Mouse (Mus musculus) embryonic facial prominence, embryonic 15.5 days (tissue): Measurements from ENCODE around the gene Ugt1a6a. TPM values are rescaled to one million over a fixed set of nuclear protein-coding genes. Genes with fewer than 3 reads are reported as not detected.
A peak's percentile ranks its signal among the peaks of the same experiment; 100 is the strongest.
"Not testable (repeated sequence)": the region's sequence is repeated elsewhere in the genome, so short reads cannot be mapped to it uniquely, and the experiment has no call there.

Source experiments
- ATAC-seq: fragments of 200-750 bp; cut with Nextera tagmentation; 2 replicates; pipeline ENCODE4 v1.8.0; 2017; ENCODE audit warnings: low read depth, moderate TSS enrichment; ENCODE audit not compliant: insufficient number of reproducible peaks, low FRiP score, low TSS enrichment
- H3K27ac ChIP-seq: fragments of 300-500 bp; sonication (generic); replicated peaks from 2 replicates; pipeline ENCODE4 v1.5.1; 2015; ENCODE audit warnings: mild to moderate bottlenecking, inconsistent platforms
- H3K27me3 ChIP-seq: fragments of 300-500 bp; sonication (generic); 2 replicates; pipeline ENCODE4 v1.6.1; 2015; ENCODE audit warnings: inconsistent platforms
- H3K36me3 ChIP-seq: fragments of 300-500 bp; sonication (generic); 2 replicates; pipeline ENCODE4 v1.6.1; 2015; ENCODE audit warnings: mild to moderate bottlenecking, inconsistent platforms
- H3K4me1 ChIP-seq: fragments of 300-500 bp; sonication (generic); 2 replicates; pipeline ENCODE4 v1.6.1; 2015; ENCODE audit warnings: inconsistent platforms
- H3K4me2 ChIP-seq: fragments of 300-500 bp; sonication (generic); replicated peaks from 2 replicates; pipeline ENCODE4 v1.6.1; 2015; ENCODE audit warnings: mild to moderate bottlenecking, inconsistent platforms
- H3K4me3 ChIP-seq: fragments of 300-500 bp; sonication (generic); replicated peaks from 2 replicates; pipeline ENCODE4 v1.5.1; 2015; ENCODE audit warnings: mild to moderate bottlenecking, inconsistent platforms
- H3K9ac ChIP-seq: fragments of 300-500 bp; sonication (generic); 2 replicates; pipeline ENCODE4 v1.6.1; 2015; ENCODE audit warnings: inconsistent platforms
- H3K9me3 ChIP-seq: fragments of 300-500 bp; sonication (generic); replicated peaks from 2 replicates; pipeline ENCODE4 v1.6.1; 2016; ENCODE audit warnings: inconsistent platforms
- WGBS: fragments of 180-500 bp; shearing (Covaris S2); methylation state at CpG from one replicate; pipeline ENCODE4 v1.1.7; 2015; 5-methylcytosine and 5-hydroxymethylcytosine counted together
- polyA plus RNA-seq: library from polyadenylated mRNA; unstranded; fragments of >200 nt; fragmentation: Nextera tagmentation; extraction: Ambion mirVana; gene quantifications from 2 replicates; pipeline ENCODE4 v1.2.1, GENCODE M21; 2015

Ugt1a6a gene
- 16.8 and 18.0 TPM in 2 replicates for polyA plus RNA-seq

GRCm38 (mm10) chr1:88134457-88135011 lies at the start of gene Ugt1a6a:
Gene Ugt1a6a (plus strand): TSS chr1:88134809.
- not testable (repeated sequence) for H3K9me3 ChIP-seq, H3K27me3 ChIP-seq, H3K36me3 ChIP-seq, H3K9ac ChIP-seq, H3K4me3 ChIP-seq
- peak; percentile 75 for ATAC-seq
- Histone ChIP-seq H3K4me2 (0 out of 2 replicates have a peak within 1 kb of the TSS, but pooled peaks have one; percentile 27), H3K27ac (peak within 1 kb of the TSS; percentile 84), H3K4me1 (peaks cover 12% of the 10 kb centered on the region)
- WGBS = 15% methylated on average over 5 of the region's 5 CpGs

- H3K9me3 ChIP-seq = no peaks in the 10 kb centered on the region
- no peaks in the 10 kb centered on the region for H3K4me1 ChIP-seq
- H3K4me3 ChIP-seq = no peak overlapping the region
- no peaks in the 10 kb centered on the region for H3K27me3 ChIP-seq
- ATAC-seq = no peak
- H3K9ac ChIP-seq = no peak overlapping the region
- WGBS = 73% methylated on average over 1 of the region's 1 CpGs
- no peak overlapping the region for H3K4me2 ChIP-seq
- no peak overlapping the region for H3K27ac ChIP-seq
- H3K36me3 ChIP-seq = no peaks in the 10 kb centered on the region
Observed at GRCm38 (mm10) chr1:88086125-88086524, 48.5 kb upstream of the Ugt1a6a start.

- Histone ChIP-seq H3K27me3 (no peaks in the 10 kb centered on the region), H3K9me3 (no peaks in the 10 kb centered on the region), H3K9ac (no peak within 1 kb of the TSS), H3K4me3 (no peak within 1 kb of the TSS), H3K27ac (no peak within 1 kb of the TSS), H3K36me3 (no peaks in the 10 kb centered on the region), H3K4me2 (no peak within 1 kb of the TSS), H3K4me1 (no peaks in the 10 kb centered on the region)
- ATAC-seq = no peak
- WGBS = 77% methylated on average over 3 of the region's 3 CpGs
Observed at GRCm38 (mm10) chr1:88087513-88087912, 47.1 kb upstream of the Ugt1a6a start, which contains the start of gene Ugt1a8. Gene Ugt1a8 (plus strand): TSS chr1:88087813.

GRCm38 (mm10) chr1:88092341-88092740 lies 42.3 kb upstream of the Ugt1a6a start:
- Histone ChIP-seq H3K4me2 (no peak overlapping the region), H3K27me3 (no peaks in the 10 kb centered on the region), H3K9me3 (no peaks in the 10 kb centered on the region), H3K36me3 (no peaks in the 10 kb centered on the region), H3K4me1 (peaks cover 7% of the 10 kb centered on the region), H3K4me3 (no peak overlapping the region), H3K27ac (no peak overlapping the region), H3K9ac (no peak overlapping the region)
- ATAC-seq = no peak

- H3K4me3 ChIP-seq, H3K4me1 ChIP-seq, H3K9ac ChIP-seq, H3K36me3 ChIP-seq, ATAC-seq, H3K27me3 ChIP-seq, H3K9me3 ChIP-seq, H3K4me2 ChIP-seq: not testable (repeated sequence)
- 78% methylated on average over 3 of the region's 3 CpGs for WGBS
- 0 out of 2 replicates have a peak overlapping the region, but pooled peaks have one; percentile 61 for H3K27ac ChIP-seq
Observed at GRCm38 (mm10) chr1:88094270-88094676, 40.3 kb upstream of the Ugt1a6a start.

GRCm38 (mm10) chr1:88094941-88095492 lies 39.6 kb upstream of the Ugt1a6a start, which contains the start of gene Ugt1a7c:
Gene Ugt1a7c (plus strand): TSS chr1:88095062.
- ATAC-seq = no peak
- Histone ChIP-seq H3K27me3 (no peaks in the 10 kb centered on the region), H3K4me3 (no peak within 1 kb of the TSS), H3K36me3 (no peaks in the 10 kb centered on the region), H3K9ac (no peak within 1 kb of the TSS), H3K9me3 (no peaks in the 10 kb centered on the region), H3K27ac (peak within 1 kb of the TSS; percentile 61), H3K4me1 (peaks cover 7% of the 10 kb centered on the region), H3K4me2 (0 out of 2 replicates have a peak within 1 kb of the TSS, but pooled peaks have one; percentile 10)
- WGBS = 23% methylated on average over 10 of the region's 10 CpGs

GRCm38 (mm10) chr1:88098546-88098945 lies 36.1 kb upstream of the Ugt1a6a start:
- H3K9ac ChIP-seq, H3K4me1 ChIP-seq, H3K27me3 ChIP-seq, H3K9me3 ChIP-seq, ATAC-seq, H3K4me2 ChIP-seq, H3K4me3 ChIP-seq, H3K27ac ChIP-seq, H3K36me3 ChIP-seq: not testable (repeated sequence)
- WGBS = 91% methylated on average over 3 of the region's 3 CpGs

GRCm38 (mm10) chr1:88099691-88100090 lies 34.9 kb upstream of the Ugt1a6a start:
- not testable (repeated sequence) for H3K36me3 ChIP-seq, H3K9ac ChIP-seq, H3K4me1 ChIP-seq, H3K4me2 ChIP-seq, H3K27ac ChIP-seq, ATAC-seq, H3K9me3 ChIP-seq, H3K4me3 ChIP-seq, H3K27me3 ChIP-seq
- WGBS = 56% methylated on average over 2 of the region's 2 CpGs

- ATAC-seq = 0 out of 2 replicates have a peak, but pooled peaks have one; percentile 29
- H3K27ac ChIP-seq = peak within 1 kb of the TSS; percentile 74
- H3K36me3 ChIP-seq, H3K4me2 ChIP-seq, H3K9me3 ChIP-seq, H3K27me3 ChIP-seq, H3K4me1 ChIP-seq, H3K4me3 ChIP-seq, H3K9ac ChIP-seq: not testable (repeated sequence)
- WGBS = 46% methylated on average over 3 of the region's 3 CpGs
Observed at GRCm38 (mm10) chr1:88103019-88103418, 31.6 kb upstream of the Ugt1a6a start, which contains the start of gene Ugt1a6b. Gene Ugt1a6b (plus strand): TSS chr1:88103252.

- not testable (repeated sequence) for H3K4me1 ChIP-seq, H3K36me3 ChIP-seq, ATAC-seq, H3K4me2 ChIP-seq, H3K4me3 ChIP-seq, H3K9ac ChIP-seq, H3K9me3 ChIP-seq, H3K27me3 ChIP-seq, H3K27ac ChIP-seq
- WGBS = 64% methylated on average over 5 of the region's 5 CpGs
Observed at GRCm38 (mm10) chr1:88103697-88104468, 30.7 kb upstream of the Ugt1a6a start.

GRCm38 (mm10) chr1:88104667-88105430 lies 29.8 kb upstream of the Ugt1a6a start:
- 89% methylated on average over 1 of the region's 1 CpGs for WGBS
- Histone ChIP-seq H3K36me3 (no peaks in the 10 kb centered on the region), H3K9ac (no peak overlapping the region), H3K9me3 (no peaks in the 10 kb centered on the region), H3K4me3 (no peak overlapping the region), H3K4me2 (no peak overlapping the region), H3K27ac (no peak overlapping the region), H3K27me3 (no peaks in the 10 kb centered on the region), H3K4me1 (no peaks in the 10 kb centered on the region)
- ATAC-seq = no peak
